Mouse (Mus musculus): ENCODE data around the gene Adamts13. TPM values are rescaled to one million over a fixed set of nuclear protein-coding genes. Genes with fewer than 3 reads are reported as not detected.

Gene Adamts13
- total and polyA plus RNA-seq, 3 experiments, result 0.13 to 0.17 TPM; not detected in 1

GRCm38 (mm10) chr2:27025545-27025944 is 52.3 kb downstream of the Adamts13 start:
- no peaks in the 10 kb centered on the region for H3K9me3 ChIP-seq (replicated peaks; ENCODE audit: low read length)
- no peaks in the 10 kb centered on the region for H3K27me3 ChIP-seq (replicated peaks)
- no peak for TF ChIP-seq CHD2 (IDR thresholded peaks at IDR 0.05; ENCODE audit: low read length)
- TF ChIP-seq CTCF (conservative IDR thresholded peaks at IDR 0.05 in 1 of 2, IDR thresholded peaks at IDR 0.05 in 1 of 2; ENCODE audit: low read depth in 2 of 2, low read length in 2 of 2), result no peak
- 0 out of 2 replicates have a peak, but pooled peaks have one; percentile 18 for TF ChIP-seq POLR2A (IDR thresholded peaks at IDR 0.05; ENCODE audit: low read depth, low read length)
- TF ChIP-seq USF1 (IDR thresholded peaks at IDR 0.05; ENCODE audit: low read depth, low read length), result no peak
- TF ChIP-seq EP300 (IDR thresholded peaks at IDR 0.05; ENCODE audit: low read length), result peak; percentile 33; the same call in 1 of the 2 replicates
- TF ChIP-seq ELF1 (IDR thresholded peaks at IDR 0.05; ENCODE audit: low read depth, low read length), result no peak
- no peak for TF ChIP-seq MXI1 (IDR thresholded peaks at IDR 0.05; ENCODE audit: low read depth, low read length)
- 0 out of 2 replicates have a peak, but pooled peaks have one; percentile 8 for TF ChIP-seq MAFK (IDR thresholded peaks at IDR 0.05; ENCODE audit: insufficient replicate concordance, low read length)
- no peak for TF ChIP-seq MYC (IDR thresholded peaks at IDR 0.05; ENCODE audit: low read depth, low read length)
- TF ChIP-seq BHLHE40 (IDR thresholded peaks at IDR 0.05; ENCODE audit: low read depth, low read length), result peak; percentile 69
- TF ChIP-seq SIN3A (IDR thresholded peaks at IDR 0.05; ENCODE audit: low read length), result peak; percentile 48
- TF ChIP-seq TCF12 (IDR thresholded peaks at IDR 0.05; ENCODE audit: low read depth, low read length), result no peak
- 0 out of 2 replicates have a peak, but pooled peaks have one; percentile 26 for TF ChIP-seq TBP (conservative IDR thresholded peaks at IDR 0.05; ENCODE audit: low read depth, low read length)
- no peak for TF ChIP-seq MAX (IDR thresholded peaks at IDR 0.05; ENCODE audit: low read length)
- TF ChIP-seq NRF1 (IDR thresholded peaks at IDR 0.05; ENCODE audit: low read depth, low read length), result no peak
- TF ChIP-seq E2F4 (IDR thresholded peaks at IDR 0.05; ENCODE audit: insufficient replicate concordance, low read depth, low read length), result no peak
- TF ChIP-seq CHD1 (IDR thresholded peaks at IDR 0.05; ENCODE audit: low read depth, low read length), result no peak
- no peak for TF ChIP-seq SMC3 (IDR thresholded peaks at IDR 0.05; ENCODE audit: low read depth, low read length)
- peak; percentile 35; the same call in 1 of the 2 replicates for TF ChIP-seq MEF2A (IDR thresholded peaks at IDR 0.05; ENCODE audit: borderline replicate concordance, low read depth, low read length)
- TF ChIP-seq GABPA (IDR thresholded peaks at IDR 0.05; ENCODE audit: insufficient replicate concordance, low read depth, low read length), result no peak
- TF ChIP-seq POLR2AphosphoS2 (IDR thresholded peaks at IDR 0.05; ENCODE audit: low read depth, low read length), result no peak
- no peak for TF ChIP-seq RCOR1 (conservative IDR thresholded peaks at IDR 0.05; ENCODE audit: low read depth, low read length)
- no peak for TF ChIP-seq HCFC1 (IDR thresholded peaks at IDR 0.05; ENCODE audit: low read depth, low read length)
- no peak for TF ChIP-seq UBTF (IDR thresholded peaks at IDR 0.05; ENCODE audit: low read depth, low read length)
- no peak for TF ChIP-seq NELFE (IDR thresholded peaks at IDR 0.05; ENCODE audit: low read depth, low read length)
- TF ChIP-seq USF2 (conservative IDR thresholded peaks at IDR 0.05; ENCODE audit: low read depth, low read length), result no peak
- TF ChIP-seq IRF4 (IDR thresholded peaks at IDR 0.05; ENCODE audit: low read depth, low read length), result no peak
- TF ChIP-seq ETS1 (conservative IDR thresholded peaks at IDR 0.05; ENCODE audit: low read depth, low read length), result peak; percentile 73
- no peak for TF ChIP-seq RAD21 (IDR thresholded peaks at IDR 0.05; ENCODE audit: low read depth, low read length)
- TF ChIP-seq JUND (conservative IDR thresholded peaks at IDR 0.05; ENCODE audit: low read depth, low read length), result no peak
- peak overlapping the region; percentile 55 for H3K27ac ChIP-seq (ENCODE audit: insufficient read depth, low read depth)
- in situ Hi-C loops (cut with MboI; ENCODE audit: low pct_ligation_motif_present, low pct_unique_long_range_greater_than_20kb, low sequenced_read_pairs) (no loop called here), dilution Hi-C loops (cut with MboI; ENCODE audit: extremely low pct_ligation_motif_present, extremely low pct_unique_long_range_greater_than_20kb, low sequenced_read_pairs) (no loop called here)
- H3K4me2 ChIP-seq (ENCODE audit: insufficient read depth, low read depth, poor library complexity, severe bottlenecking), result peak overlapping the region; percentile 53
- H3K9ac ChIP-seq (ENCODE audit: insufficient read depth, low read depth), result no peak overlapping the region
- peaks cover 42 to 50% of the 10 kb centered on the region in 2 experiments for H3K36me3 ChIP-seq (replicated peaks in 1 of 2; ENCODE audit: control insufficient read depth in 1 of 2, insufficient read depth in 1 of 2, low read length in 1 of 2)
- H3K79me2 ChIP-seq (replicated peaks; ENCODE audit: control insufficient read depth, extremely low read depth, insufficient read depth, poor library complexity, severe bottlenecking), result peaks cover 4% of the 10 kb centered on the region; the same call in 1 of the 2 replicates
- H3K4me3 ChIP-seq (replicated peaks in 1 of 3; ENCODE audit: low read depth in 2 of 3, low read length in 2 of 3, poor library complexity in 1 of 3), result peak overlapping the region; percentile 29 to 74 (median 72)
- DNase-seq (ENCODE audit: extremely low read depth), result peak; percentile 56
- peaks cover 24 to 60% of the 10 kb centered on the region in 2 experiments for H3K4me1 ChIP-seq (ENCODE audit: control insufficient read depth in 1 of 2, insufficient read depth in 2 of 2)

All from CH12.LX (cell line).